Mouse (Mus musculus) bone marrow macrophage, adult 2 months (primary cell): ENCODE data around the gene Exoc4. TPM values are rescaled to one million over a fixed set of nuclear protein-coding genes. Genes with fewer than 3 reads are reported as not detected.

Experiments
- H3K27ac ChIP-seq: 2 replicates; pipeline ENCODE4 v1.5.1; 2012; ENCODE audit warnings: low read depth, low read length; ENCODE audit not compliant: insufficient read depth
- H3K4me1 ChIP-seq: 2 replicates; pipeline ENCODE4 v1.6.1; 2012; ENCODE audit warnings: low read length; ENCODE audit not compliant: control insufficient read depth, insufficient read depth
- H3K4me3 ChIP-seq: 2 replicates; pipeline ENCODE4 v1.5.1; 2012; ENCODE audit warnings: mild to moderate bottlenecking, low read length, moderate library complexity; ENCODE audit not compliant: insufficient read depth
- CTCF ChIP-seq: IDR thresholded peaks from 2 replicates; pipeline ENCODE4 v1.5.1; 2012; ENCODE audit warnings: low read depth, mild to moderate bottlenecking, low read length, moderate library complexity
- POLR2A ChIP-seq: IDR thresholded peaks from 2 replicates; pipeline ENCODE4 v1.6.1; 2012; ENCODE audit warnings: mild to moderate bottlenecking, low read depth, low read length, borderline replicate concordance
- polyA plus RNA-seq: library from polyadenylated mRNA; stranded (reverse); fragments of >200 nt; gene quantifications from 2 replicates; pipeline ENCODE4 v1.2.4, GENCODE M21; 2012; ENCODE audit not compliant: missing spikeins, insufficient read depth, insufficient read length

Exoc4 gene
- polyA plus RNA-seq, 1 experiment, result 42.5 TPM

GRCm38 (mm10) chr6:34003033-34003432 is 754.1 kb downstream of the Exoc4 start:
- TF ChIP-seq POLR2A, result no peak
- TF ChIP-seq CTCF, result no peak
- H3K4me1 ChIP-seq, result no peaks in the 10 kb centered on the region; the same call in 1 of the 2 replicates
- H3K4me3 ChIP-seq, result no peak overlapping the region
- no peak overlapping the region for H3K27ac ChIP-seq

- Histone ChIP-seq H3K27ac (no peak overlapping the region), H3K4me1 (peaks cover 5% of the 10 kb centered on the region), H3K4me3 (no peak overlapping the region)
- TF ChIP-seq POLR2A, result no peak
- TF ChIP-seq CTCF, result no peak
Measured at GRCm38 (mm10) chr6:34013469-34013868, 764.6 kb downstream of the Exoc4 start.

Other genes starting within 250 kb of the Exoc4 start
- gene Chchd3, start 188.8 kb upstream of the Exoc4 start, polyA plus RNA-seq, result 52.9 and 63.4 TPM in 2 replicates